Mouse (Mus musculus) heart, postnatal 36 days (tissue): ENCODE results near the gene Dagla. TPM values are rescaled to one million over a fixed set of nuclear protein-coding genes. Genes with fewer than 3 reads are reported as not detected.

ENCODE experiments used
- DNase-seq, 2 experiments: peaks; one replicate each; pipeline ENCODE4 v3.0.0; 2021 to 2022
- intact Hi-C: fragments of 180-260 bp; cut with DNase I; formaldehyde crosslinking; loops from one replicate; pipeline ENCODE4 v1.15.1; 2025
- total RNA-seq, 2 experiments: library from RNA; stranded (reverse); gene quantifications; 2 replicates each; pipeline ENCODE4 v1.2.3; 2021

The Dagla gene
- total RNA-seq, 2 experiments from 2014 or later = 2.7 TPM

GRCm38 (mm10) chr19:10288125-10289040, 16.3 kb downstream of the Dagla start:
- intact Hi-C loops = no loop called here
- no peak for DNase-seq

GRCm38 (mm10) chr19:10286458-10286872, 18.2 kb downstream of the Dagla start:
- intact Hi-C loops = no loop called here
- DNase-seq = no peak

DNA sequence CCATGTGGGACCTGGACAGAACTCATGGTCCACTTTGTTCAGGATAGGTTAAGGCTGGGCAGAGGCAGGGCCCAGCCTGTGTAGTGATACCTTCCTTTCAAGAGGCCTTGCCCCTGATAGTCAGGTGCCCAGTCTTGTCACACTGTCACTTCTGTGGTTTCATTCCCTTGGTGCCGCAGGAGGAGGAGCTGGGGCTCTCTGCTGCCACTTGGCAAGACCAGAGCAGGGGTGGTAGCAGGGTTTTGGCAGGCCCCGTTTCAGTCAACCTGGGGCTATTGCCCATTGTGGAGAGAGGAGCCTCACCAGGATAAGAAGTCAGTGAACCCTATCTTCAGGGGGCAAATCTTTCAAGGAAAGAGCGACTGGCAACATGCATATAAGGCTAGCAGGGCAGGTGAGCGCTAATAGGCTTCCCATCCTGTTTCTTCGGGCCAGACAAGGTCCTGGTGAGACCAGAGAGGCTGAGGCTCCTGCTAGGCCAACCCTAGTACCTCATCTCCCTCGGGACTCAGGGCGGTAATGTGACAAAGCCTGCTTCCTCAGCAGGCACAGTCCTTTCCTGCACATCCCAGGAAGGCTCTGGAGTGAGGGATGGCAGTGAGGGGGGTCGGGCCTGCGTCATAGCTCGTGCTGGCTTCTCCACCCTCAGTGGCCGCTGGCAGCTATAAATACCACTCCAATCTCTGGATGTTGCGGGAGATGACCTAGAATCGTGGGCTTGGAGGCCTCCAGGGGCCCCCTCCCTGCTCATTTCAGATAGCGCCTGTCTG, 23.7 kb downstream of the Dagla start:
- intact Hi-C loops = no loop called here
- no peak for DNase-seq

GRCm38 (mm10) chr19:10279668-10280067, 25.0 kb downstream of the Dagla start:
- peak; percentile 50 to 58 for DNase-seq
- intact Hi-C loops = no loop called here

- intact Hi-C loops = no loop called here
- no peak for DNase-seq
Observed at GRCm38 (mm10) chr19:10278669-10279324, 25.9 kb downstream of the Dagla start.

- no peak for DNase-seq
- intact Hi-C loops = no loop called here
Observed at GRCm38 (mm10) chr19:10277759-10278158, 26.9 kb downstream of the Dagla start.

GRCm38 (mm10) chr19:10277331-10277730, 27.3 kb downstream of the Dagla start:
- intact Hi-C loops = no loop called here
- no peak for DNase-seq

DNA sequence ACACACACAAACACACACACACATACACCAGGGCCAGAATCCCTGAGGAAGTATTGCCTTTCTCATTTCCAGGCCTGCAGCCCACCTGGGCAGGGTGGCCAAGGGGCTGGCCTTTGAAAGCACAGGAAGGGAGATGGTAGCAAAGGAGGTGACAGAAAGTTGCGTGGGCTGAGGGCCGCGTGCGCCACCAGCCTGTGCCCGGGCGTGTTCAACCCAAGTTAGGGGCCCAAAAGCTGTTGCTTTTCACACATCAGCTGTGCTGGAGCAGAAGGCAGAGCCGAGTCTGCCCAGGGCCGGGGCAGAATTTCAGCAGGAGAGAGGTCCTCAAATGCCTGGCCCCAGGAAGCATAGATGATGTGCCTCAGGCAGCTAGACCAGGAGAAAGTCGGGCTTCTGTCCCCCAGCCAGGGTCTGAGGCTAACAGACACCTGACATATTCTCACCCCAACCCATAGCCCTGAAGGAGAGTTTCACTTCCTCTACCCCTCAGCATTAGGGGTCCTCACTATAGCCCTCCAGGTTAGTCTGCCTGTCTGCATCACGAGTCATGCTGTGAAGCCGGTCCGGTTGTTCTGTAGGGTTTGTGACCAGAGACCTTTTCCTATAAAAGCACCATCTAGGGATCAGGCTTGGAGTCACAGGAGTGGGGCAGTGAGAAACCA, 28.1 kb downstream of the Dagla start:
- DNase-seq = no peak
- intact Hi-C loops = no loop called here

DNA sequence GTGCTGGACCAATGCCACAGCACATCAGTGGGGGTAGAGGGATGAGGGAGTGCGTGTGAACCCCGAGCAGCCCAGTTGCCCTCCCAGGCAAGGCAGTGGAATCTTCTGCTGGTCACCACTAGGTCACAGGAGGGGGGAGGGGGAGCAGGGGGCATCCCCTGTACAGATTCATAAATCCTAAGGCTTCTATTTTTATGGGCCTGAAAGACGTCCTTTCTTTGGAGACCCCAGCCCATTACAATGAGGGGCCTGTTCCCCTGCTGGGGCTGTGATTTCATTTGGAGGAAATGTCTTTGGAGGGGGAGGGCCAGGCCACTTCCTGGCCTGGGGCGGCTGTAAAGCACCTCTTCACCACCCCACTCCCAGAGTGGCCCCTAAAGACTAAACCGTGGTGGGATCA, 30.6 kb downstream of the Dagla start:
- DNase-seq = no peak
- intact Hi-C loops = no loop called here

DNA sequence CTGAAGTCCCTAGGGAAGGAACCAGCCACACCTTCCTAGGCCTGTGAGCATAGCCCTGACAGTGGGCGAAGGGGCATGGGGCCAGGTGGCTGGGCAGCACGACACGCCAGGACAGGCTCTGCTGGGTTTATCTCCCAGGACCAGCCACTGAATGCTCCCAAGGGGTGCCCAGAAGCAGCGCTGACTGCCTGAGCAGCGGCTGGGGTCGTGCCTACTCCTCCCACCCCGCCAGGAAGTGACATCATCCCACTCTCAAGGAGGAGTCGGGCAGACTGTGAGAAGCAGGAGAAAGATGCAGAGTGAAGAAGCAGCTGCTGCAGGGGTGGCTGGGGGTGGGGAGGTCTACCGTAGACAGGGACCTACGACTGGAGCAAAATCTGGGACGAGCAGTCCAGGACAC, 31.9 kb downstream of the Dagla start:
- peak; percentile 52 to 55 for DNase-seq
- intact Hi-C loops = no loop called here

- no peak for DNase-seq
- intact Hi-C loops = no loop called here
Observed at GRCm38 (mm10) chr19:10271592-10271991, 33.1 kb downstream of the Dagla start.

DNA sequence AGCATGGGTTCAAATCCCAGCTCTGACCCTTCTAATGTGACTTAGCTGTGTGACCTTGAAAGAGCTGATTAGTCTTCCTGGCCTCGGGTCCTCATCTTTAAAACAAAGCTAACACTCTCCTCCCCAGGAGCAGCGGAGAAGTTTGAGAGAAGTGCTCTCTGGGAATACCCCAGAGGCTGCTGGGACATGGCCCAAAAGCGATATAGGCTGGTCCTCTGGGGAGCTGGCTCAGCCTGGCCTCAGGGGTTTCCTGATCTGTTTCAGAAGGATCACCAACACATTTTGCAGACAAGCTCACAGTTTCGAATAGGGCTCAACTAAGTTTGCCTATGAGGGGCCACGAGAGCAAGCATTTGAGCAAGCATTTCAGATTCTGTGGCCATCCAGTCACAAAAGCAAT, 34.3 kb downstream of the Dagla start:
- intact Hi-C loops = no loop called here

GRCm38 (mm10) chr19:10268851-10269250, 35.8 kb downstream of the Dagla start:
- no peak for DNase-seq
- intact Hi-C loops = no loop called here

More for the DNA sequence above, 34.3 kb downstream of the Dagla start:
- no peak for DNase-seq

GRCm38 (mm10) chr19:10267953-10268352, 36.7 kb downstream of the Dagla start:
- no peak for DNase-seq
- intact Hi-C loops = no loop called here

DNA sequence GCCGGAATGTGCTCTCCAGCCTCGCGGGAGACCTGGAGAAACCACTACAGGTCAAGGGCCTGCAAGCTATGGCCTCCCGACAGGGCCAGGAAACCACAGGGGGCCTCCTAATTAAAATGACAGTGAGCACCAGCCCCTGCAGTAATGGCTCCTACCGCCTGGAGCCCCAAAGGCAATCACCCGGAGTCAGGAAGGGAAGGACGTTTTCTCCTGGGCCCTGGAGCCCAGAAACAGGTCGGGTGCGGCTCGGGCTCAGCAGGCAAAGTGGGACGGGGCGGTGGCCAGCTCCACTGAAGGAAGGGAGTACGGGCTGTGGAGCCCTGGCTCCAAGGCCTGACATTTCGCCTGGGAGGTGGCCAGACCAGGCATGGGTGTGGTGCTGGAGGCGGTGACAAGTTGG, 37.6 kb downstream of the Dagla start:
- intact Hi-C loops = no loop called here
- DNase-seq = peak; percentile 44 to 59

- intact Hi-C loops = loop anchor here (1.0 kb wide), 1 partner anchor 39 kb away; no protein-coding TSS in a partner anchor
- DNase-seq = peak; percentile 87
Observed at GRCm38 (mm10) chr19:10266196-10266850, 38.4 kb downstream of the Dagla start.

GRCm38 (mm10) chr19:10261369-10261768, 43.3 kb downstream of the Dagla start:
- no peak for DNase-seq
- intact Hi-C loops = no loop called here

DNA sequence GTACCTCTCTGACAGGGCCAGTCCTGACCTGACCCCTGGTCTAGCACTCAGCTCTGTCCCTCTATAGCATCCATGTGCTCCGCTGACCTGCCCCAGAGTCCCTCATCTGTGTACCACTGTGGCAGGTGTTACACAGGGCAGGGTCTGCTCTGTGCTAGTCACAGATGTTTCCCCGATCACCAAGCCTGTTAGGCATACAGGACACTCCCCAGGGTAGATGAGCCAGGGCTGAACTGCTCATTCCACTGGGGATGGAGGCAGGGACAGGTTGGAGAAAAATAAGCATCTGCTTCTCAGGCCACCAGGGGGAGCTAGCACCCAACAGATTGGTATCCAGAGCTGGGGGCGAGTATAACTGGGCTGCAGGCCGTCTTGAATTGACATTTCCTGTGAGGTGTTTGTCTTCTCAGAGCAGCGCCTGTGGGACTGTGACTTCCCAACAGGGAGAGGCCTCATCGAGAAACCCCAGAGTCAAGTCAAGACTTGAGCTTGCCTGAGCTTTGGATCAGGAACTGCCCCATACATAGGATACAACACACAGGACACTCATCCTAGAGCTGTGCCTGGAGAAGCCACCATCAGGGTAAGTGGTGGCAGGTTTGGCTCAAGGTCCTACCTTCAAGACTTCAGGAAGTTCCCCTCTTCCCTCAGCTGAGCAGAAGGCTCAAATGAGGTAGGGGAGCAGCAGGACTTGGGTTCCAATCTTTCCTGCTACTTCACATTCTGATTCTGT, 46.2 kb downstream of the Dagla start:
- DNase-seq = peak; percentile 84 to 85
- intact Hi-C loops = loop anchor here (1.0 to 5.0 kb wide), 5 partner anchors 47 to 229 kb away; no protein-coding TSS in a partner anchor

GRCm38 (mm10) chr19:10248128-10248527, 56.5 kb downstream of the Dagla start:
- intact Hi-C loops = no loop called here
- DNase-seq = no peak
